Mouse (Mus musculus): ENCODE data around the gene Rnf126.
A peak's percentile ranks its signal among the peaks of the same experiment; 100 is the strongest.

Rnf126 gene

GRCm38 (mm10) chr10:79792339-79793040 lies 25.7 kb upstream of the Rnf126 start:
- DNase-seq = no peak

GRCm38 (mm10) chr10:79790861-79791260 lies 24.1 kb upstream of the Rnf126 start, which contains the start of gene Prss57:
TSS of gene Prss57 (minus strand) at chr10:79790961.
- no peak for DNase-seq

- no peak for DNase-seq
These were observed 22.8 kb upstream of the Rnf126 start for GRCm38 (mm10) chr10:79789581-79789980.

GRCm38 (mm10) chr10:79788386-79789158 lies 21.8 kb upstream of the Rnf126 start:
- DNase-seq = peak; percentile 86 to 91

GRCm38 (mm10) chr10:79783920-79784800 lies 17.4 kb upstream of the Rnf126 start:
- DNase-seq = peak in 1 of 2 experiments; percentile 70

GRCm38 (mm10) chr10:79783050-79783449 lies 16.3 kb upstream of the Rnf126 start:
- DNase-seq = no peak

- DNase-seq = no peak
These were observed 15.2 kb upstream of the Rnf126 start for GRCm38 (mm10) chr10:79781956-79782355.

- no peak for DNase-seq
These were observed 14.4 kb upstream of the Rnf126 start for GRCm38 (mm10) chr10:79781139-79781538.

- peak in 1 of 2 experiments; percentile 79 for DNase-seq
These were observed 13.9 kb upstream of the Rnf126 start for GRCm38 (mm10) chr10:79780664-79781015.

GRCm38 (mm10) chr10:79779784-79780663 lies 13.3 kb upstream of the Rnf126 start:
- peak; percentile 97 to 98 for DNase-seq

GRCm38 (mm10) chr10:79779193-79779592 lies 12.4 kb upstream of the Rnf126 start:
- DNase-seq = no peak

- peak in 1 of 2 experiments; percentile 64 for DNase-seq
These were observed 11.3 kb upstream of the Rnf126 start for GRCm38 (mm10) chr10:79778006-79778405.

- DNase-seq = peak in 1 of 2 experiments; percentile 48
These were observed 10.4 kb upstream of the Rnf126 start, which contains the start of gene Fstl3 for GRCm38 (mm10) chr10:79777103-79777531. TSS of gene Fstl3 (plus strand) at chr10:79777272.

- no peak for DNase-seq
These were observed 7.9 kb upstream of the Rnf126 start for GRCm38 (mm10) chr10:79774486-79775279.

GRCm38 (mm10) chr10:79773208-79773607 lies 6.5 kb upstream of the Rnf126 start:
- no peak for DNase-seq

GRCm38 (mm10) chr10:79772320-79772719 lies 5.6 kb upstream of the Rnf126 start:
- no peak for DNase-seq

- no peak for DNase-seq
These were observed 2.6 kb upstream of the Rnf126 start for GRCm38 (mm10) chr10:79769329-79769728.

GRCm38 (mm10) chr10:79768400-79768799 lies 1.6 kb upstream of the Rnf126 start:
- peak; percentile 81 to 85 for DNase-seq

- DNase-seq = peak; percentile 93 to 97
These were observed 856 bp upstream of the Rnf126 start for GRCm38 (mm10) chr10:79767372-79768244.

- no peak for DNase-seq
These were observed 698 bp downstream of the Rnf126 start for GRCm38 (mm10) chr10:79766001-79766507.

All from cerebellum, postnatal 25 days (tissue).